Comparison of ENCODE assay signal across 9 mouse cellular contexts in the genomic region with DNA sequence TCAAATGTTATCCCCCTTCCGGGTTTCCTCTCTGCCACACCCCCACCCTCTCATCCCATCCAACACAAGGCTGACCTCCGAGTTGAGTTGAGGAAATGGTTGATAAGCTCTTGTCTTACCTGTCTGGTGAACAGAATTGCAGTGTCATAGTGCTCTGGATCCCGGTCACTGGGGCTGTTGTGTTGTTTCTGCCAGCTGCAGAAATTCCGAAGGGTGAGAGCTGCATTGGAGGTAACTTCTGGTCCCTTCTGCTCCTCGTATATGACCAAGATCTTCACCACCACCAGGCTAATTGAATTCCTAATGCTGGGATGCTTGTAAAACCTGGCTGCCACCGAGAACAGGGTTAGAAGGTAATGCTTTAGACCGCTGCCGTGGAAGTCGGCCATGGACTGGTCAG. TPM values are rescaled to one million over a fixed set of nuclear protein-coding genes. Genes with fewer than 3 reads are reported as not detected.
DNase-seq lines count a peak whose midpoint lies in the region; ATAC-seq and TF ChIP-seq lines count a peak whose summit lies in the region.
"Had no signal": no experiment of that assay in that cellular context is flagged by ENCODE, and none has a peak within 500 bp of the region (broad histone marks: within the 10 kb centered on the region; RNA-seq: fewer than 3 reads in every experiment).

No protein-coding gene starts in this region.

- H3K9ac ChIP-seq in lung, embryonic 14.5 days = 0 out of 2 replicates have a peak overlapping the region, but pooled peaks have one; percentile 5
- H3K9ac ChIP-seq in liver, embryonic 12.5 days = no peak overlapping the region
- peak overlapping the region; percentile 19 for H3K9ac ChIP-seq in stomach, embryonic 16.5 days (ENCODE audit: low read length)

- peak overlapping the region; percentile 82 for H3K4me2 ChIP-seq in lung, embryonic 14.5 days
- peak overlapping the region; percentile 67 for H3K4me2 ChIP-seq in liver, embryonic 12.5 days
- peak overlapping the region; percentile 84 for H3K4me2 ChIP-seq in stomach, embryonic 16.5 days (ENCODE audit: low read depth, low read length)

- 0 out of 2 replicates have a peak, but pooled peaks cover 10% of the 10 kb centered on the region for H3K4me1 ChIP-seq in lung, embryonic 14.5 days (ENCODE audit: insufficient read depth)
- H3K4me1 ChIP-seq in liver, embryonic 12.5 days = peaks cover 8% of the 10 kb centered on the region; the same call in 1 of the 2 replicates
- H3K4me1 ChIP-seq in stomach, embryonic 16.5 days (ENCODE audit: control insufficient read depth, insufficient read depth, low read length) = peaks cover 8% of the 10 kb centered on the region

- no peak for TF ChIP-seq CTCF in lung, embryonic 14.5 days (IDR thresholded peaks at IDR 0.05; ENCODE audit: low read depth)

- H3K27me3 ChIP-seq in lung, embryonic 14.5 days (ENCODE audit: insufficient read depth, low read length) = no peaks in the 10 kb centered on the region
- H3K27me3 ChIP-seq in liver, embryonic 12.5 days (replicated peaks) = peaks cover 44% of the 10 kb centered on the region
- H3K27me3 ChIP-seq in stomach, embryonic 16.5 days (ENCODE audit: control insufficient read depth, insufficient read depth, low read length) = no peaks in the 10 kb centered on the region

- H3K27ac ChIP-seq in lung, embryonic 14.5 days (ENCODE audit: low read depth) = no peak overlapping the region
- H3K27ac ChIP-seq in liver, embryonic 12.5 days = no peak overlapping the region
- 0 out of 2 replicates have a peak overlapping the region, but pooled peaks have one; percentile 11 for H3K27ac ChIP-seq in stomach, embryonic 16.5 days (ENCODE audit: low read length)

- H3K4me3 ChIP-seq in lung, embryonic 14.5 days (ENCODE audit: low read depth, low read length) = peak overlapping the region; percentile 81
- H3K4me3 ChIP-seq in liver, embryonic 12.5 days = peak overlapping the region; percentile 18
- peak overlapping the region; percentile 72 for H3K4me3 ChIP-seq in stomach, embryonic 16.5 days (replicated peaks; ENCODE audit: low read length)

- H3K36me3 ChIP-seq in lung, embryonic 14.5 days (ENCODE audit: insufficient read depth) = peaks cover 51% of the 10 kb centered on the region
- H3K36me3 ChIP-seq in liver, embryonic 12.5 days = peaks cover 25% of the 10 kb centered on the region; the same call in 1 of the 2 replicates
- H3K36me3 ChIP-seq in stomach, embryonic 16.5 days (ENCODE audit: control insufficient read depth, insufficient read depth, low read length) = peaks cover 41% of the 10 kb centered on the region

- no peaks in the 10 kb centered on the region for H3K9me3 ChIP-seq in lung, embryonic 14.5 days (ENCODE audit: low read depth, low read length)
- no peaks in the 10 kb centered on the region for H3K9me3 ChIP-seq in liver, embryonic 12.5 days (replicated peaks)
- no peaks in the 10 kb centered on the region for H3K9me3 ChIP-seq in stomach, embryonic 16.5 days (replicated peaks; ENCODE audit: control insufficient read depth, low read length)

- no peak for ATAC-seq in lung, embryonic 14.5 days (ENCODE audit: insufficient read depth)
- no peak for ATAC-seq in liver, embryonic 12.5 days
- ATAC-seq in stomach, embryonic 16.5 days (ENCODE audit: insufficient read depth, low FRiP score) = no peak
- ATAC-seq in megakaryocyte-erythroid progenitor cell, adult 5-6 weeks (replicated peaks; ENCODE audit: low FRiP score, low TSS enrichment, poor library complexity, severe bottlenecking) = no peak

- peak; percentile 14 to 22 for DNase-seq in cerebellum, postnatal 25 days
- no peak for DNase-seq in cerebellum, adult 9-11 months
- DNase-seq in lung, embryonic 14.5 days = no peak
- no peak for DNase-seq in lung, postnatal 4 days
- no peak for DNase-seq in cerebellum, postnatal 36 days

- 36% methylated on average over 9 of the region's 9 CpGs for WGBS in lung, embryonic 14.5 days
- 56% methylated on average over 9 of the region's 9 CpGs for WGBS in liver, embryonic 12.5 days (ENCODE audit: insufficient replicate concordance)
- 45% methylated on average over 9 of the region's 9 CpGs for WGBS in stomach, embryonic 16.5 days

RNA-seq across cellular contexts. Expression of gene Adamts1, which starts 2.9 kb away (rescaled TPM):
- polyA plus RNA-seq in lung, embryonic 14.5 days (2014; fragmentation: Nextera tagmentation; extraction: Ambion mirVana) = 40.0 and 40.2 TPM in 2 replicates
- polyA plus RNA-seq in liver, embryonic 12.5 days (2016; fragmentation: Nextera tagmentation; extraction: Ambion mirVana) = 14.3 and 14.5 TPM in 2 replicates
- 35.1 and 37.2 TPM in 2 replicates for polyA plus RNA-seq in stomach, embryonic 16.5 days (2015; fragmentation: Nextera tagmentation; extraction: Ambion mirVana)
- not detected in 2 replicates for total RNA-seq in megakaryocyte-erythroid progenitor cell, adult 5-6 weeks (2014; fragmentation: Nextera tagmentation)
- 0.05 TPM in 1 of 2 replicates, not detected in the other for total RNA-seq in megakaryocyte-erythroid progenitor cell, adult 5-6 weeks (2017)
- total RNA-seq: neutrophil, adult 5-6 weeks had no signal

Comparison
In these comparisons a context has a peak if more than half of its experiments do, and no peak if none do; other contexts are left out.
1. DNase-seq: peak in cerebellum, postnatal 25 days (2 of 2); none in cerebellum, adult 9-11 months (single experiment), lung, embryonic 14.5 days (single experiment), lung, postnatal 4 days (0 of 2) and cerebellum, postnatal 36 days (0 of 2).
2. H3K4me3 ChIP-seq: peak in every context shown above with its lines; median percentile 81 in lung, embryonic 14.5 days; 72 in stomach, embryonic 16.5 days; 18 in liver, embryonic 12.5 days.
3. Peak in every context shown above with its lines, with median percentiles within 50 percentile points of each other: H3K4me2 ChIP-seq.